Mouse (Mus musculus): Measurements from ENCODE around the gene Tmem107.

DNA sequence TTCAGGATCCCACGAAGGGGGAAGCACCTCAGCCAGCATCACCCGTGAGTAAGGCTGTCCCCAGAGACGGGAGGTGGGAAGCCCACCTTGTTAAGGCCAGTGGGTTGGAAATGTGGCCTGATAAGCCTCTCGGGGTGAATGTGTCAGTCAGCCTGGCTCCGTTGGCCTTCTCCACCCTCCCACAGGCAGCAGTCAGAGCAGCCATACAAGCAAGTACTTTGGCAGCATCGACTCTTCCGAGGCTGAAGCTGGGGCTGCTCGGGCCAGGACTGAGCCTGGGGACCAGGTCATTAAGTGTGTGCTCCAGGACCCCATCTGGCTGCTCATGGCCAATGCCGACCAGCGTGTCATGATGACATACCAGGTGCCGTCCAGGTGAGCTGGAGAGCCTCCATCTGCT lies 37.1 kb downstream of the Tmem107 start:
- TF ChIP-seq CTCF (IDR thresholded peaks at IDR 0.05; ENCODE audit: low read depth) (no peak), EP300 (IDR thresholded peaks at IDR 0.05; ENCODE audit: low read depth) (no peak)

Data from liver, embryonic 14.5 days (tissue).